Mouse (Mus musculus) E14TG2a.4 (cell line): ENCODE data around the gene Emg1.
A peak's percentile ranks its signal among the peaks of the same experiment; 100 is the strongest.

ENCODE experiments used
- H3K27me3 ChIP-seq: 2 replicates; pipeline ENCODE4 v1.6.1; 2014; ENCODE audit warnings: low read length, control low read depth; ENCODE audit not compliant: insufficient read depth
- H3K36me3 ChIP-seq: 2 replicates; pipeline ENCODE4 v1.6.1; 2014; ENCODE audit warnings: low read length, control low read depth; ENCODE audit not compliant: insufficient read depth
- H3K4me1 ChIP-seq: replicated peaks from 2 replicates; pipeline ENCODE4 v1.6.1; 2014; ENCODE audit warnings: low read depth, low read length, control low read depth
- H3K4me3 ChIP-seq: replicated peaks from 2 replicates; pipeline ENCODE4 v1.5.1; 2014; ENCODE audit warnings: mild to moderate bottlenecking, low read length
- H3K9me3 ChIP-seq: 2 replicates; pipeline ENCODE4 v1.6.1; 2014; ENCODE audit warnings: low read length, control low read depth
- CTCF ChIP-seq: conservative IDR thresholded peaks from 2 replicates; pipeline ENCODE4 v1.5.1; 2014; ENCODE audit warnings: low read length
- NANOG ChIP-seq: IDR thresholded peaks from 2 replicates; pipeline ENCODE4 v1.6.1; 2014; ENCODE audit warnings: borderline replicate concordance, low read length, mixed read lengths
- POU5F1 ChIP-seq: IDR thresholded peaks from 2 replicates; pipeline ENCODE4 v1.6.1; 2014; ENCODE audit warnings: low read length, borderline replicate concordance

The Emg1 gene

GRCm38 (mm10) chr6:124755306-124755705, 43.3 kb upstream of the Emg1 start:
- Histone ChIP-seq H3K9me3 (no peaks in the 10 kb centered on the region), H3K36me3 (peaks cover under 1% of the 10 kb centered on the region; the same call in 1 of the 2 replicates), H3K4me3 (peak overlapping the region; percentile 86), H3K4me1 (peaks cover 71% of the 10 kb centered on the region), H3K27me3 (peaks cover 18% of the 10 kb centered on the region)
- TF ChIP-seq POU5F1 = no peak
- TF ChIP-seq NANOG = no peak
- no peak for TF ChIP-seq CTCF

GRCm38 (mm10) chr6:124753861-124754260, 41.9 kb upstream of the Emg1 start:
- Histone ChIP-seq H3K27me3 (peaks cover 16% of the 10 kb centered on the region), H3K4me1 (peaks cover 73% of the 10 kb centered on the region), H3K4me3 (0 out of 2 replicates have a peak overlapping the region, but pooled peaks have one; percentile 5), H3K36me3 (peaks cover 15% of the 10 kb centered on the region), H3K9me3 (no peaks in the 10 kb centered on the region)
- no peak for TF ChIP-seq NANOG

DNA sequence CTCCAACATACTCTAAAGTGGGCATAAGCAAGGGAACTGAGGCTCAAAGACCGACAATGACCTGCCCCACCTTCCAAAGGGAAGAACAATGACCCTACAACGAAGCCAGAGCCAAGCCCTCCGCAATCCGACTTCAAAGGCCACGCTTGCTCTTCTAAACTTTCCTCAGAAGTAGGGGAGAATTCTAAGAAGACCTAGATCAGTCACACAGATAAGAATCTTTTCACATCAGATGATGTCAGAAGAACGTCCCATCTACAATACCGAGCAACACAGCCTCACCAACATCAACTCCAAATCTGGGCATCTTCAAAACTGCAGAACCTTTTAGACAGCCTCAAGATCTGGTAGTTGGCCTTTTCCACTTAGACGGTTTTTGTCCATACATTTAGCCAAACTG, 38.4 kb upstream of the Emg1 start:
- no peak for TF ChIP-seq POU5F1
- no peak for TF ChIP-seq CTCF
- no peak for TF ChIP-seq NANOG
- H3K36me3 ChIP-seq = peaks cover 29% of the 10 kb centered on the region
- H3K4me1 ChIP-seq = peaks cover 78% of the 10 kb centered on the region
- H3K4me3 ChIP-seq = no peak overlapping the region
- H3K9me3 ChIP-seq = no peaks in the 10 kb centered on the region
- H3K27me3 ChIP-seq = peaks cover 11% of the 10 kb centered on the region

DNA sequence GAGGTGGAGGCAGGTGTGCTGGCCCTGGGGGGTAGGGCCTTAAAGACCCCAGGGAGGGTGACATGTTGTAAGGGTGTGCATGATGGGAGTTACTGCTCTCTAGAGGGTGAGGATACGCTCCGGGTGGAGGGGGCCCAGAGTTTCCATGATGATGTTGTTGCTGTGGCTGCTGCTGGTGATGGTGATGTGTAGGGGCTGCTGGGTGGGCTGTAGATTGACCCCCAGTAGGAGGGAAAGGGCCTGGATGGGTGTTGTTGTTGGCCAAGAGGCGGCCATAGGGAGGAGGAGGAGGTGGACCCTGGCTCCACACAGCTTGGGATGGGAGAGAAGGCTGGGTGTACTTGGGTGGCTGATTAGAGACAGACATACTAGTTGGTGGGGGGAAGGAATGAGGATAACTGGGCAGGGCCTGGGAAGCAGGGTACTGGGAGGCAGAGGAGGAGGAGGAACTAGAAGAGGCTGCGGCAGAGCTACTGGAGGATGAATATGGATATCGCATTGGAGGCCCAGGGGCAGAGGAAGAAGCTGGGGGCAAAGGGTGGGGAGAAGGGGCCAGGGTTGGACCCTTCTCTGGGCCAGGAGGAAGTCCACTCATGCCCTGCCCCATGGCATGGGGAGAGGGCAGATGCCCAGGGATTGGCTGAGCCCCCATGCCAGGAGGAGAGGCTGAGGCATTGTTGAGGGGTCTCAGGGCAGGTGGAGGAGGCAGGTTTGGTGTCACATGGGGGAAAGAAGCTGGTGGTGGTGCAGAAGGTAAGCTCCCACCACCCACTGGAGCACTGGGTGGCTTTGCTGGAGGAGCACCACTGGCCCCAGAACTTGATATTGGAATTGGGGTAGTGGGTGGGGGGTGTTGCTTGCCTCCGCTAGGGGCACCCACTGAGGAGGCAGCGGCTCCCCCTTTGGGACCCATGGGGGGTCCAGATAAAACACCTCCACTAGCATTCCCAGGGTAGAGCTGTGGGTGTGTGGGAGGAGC, 35.0 kb upstream of the Emg1 start:
- H3K36me3 ChIP-seq = peaks cover 50% of the 10 kb centered on the region
- TF ChIP-seq NANOG (no peak), POU5F1 (no peak), CTCF (no peak)

DNA sequence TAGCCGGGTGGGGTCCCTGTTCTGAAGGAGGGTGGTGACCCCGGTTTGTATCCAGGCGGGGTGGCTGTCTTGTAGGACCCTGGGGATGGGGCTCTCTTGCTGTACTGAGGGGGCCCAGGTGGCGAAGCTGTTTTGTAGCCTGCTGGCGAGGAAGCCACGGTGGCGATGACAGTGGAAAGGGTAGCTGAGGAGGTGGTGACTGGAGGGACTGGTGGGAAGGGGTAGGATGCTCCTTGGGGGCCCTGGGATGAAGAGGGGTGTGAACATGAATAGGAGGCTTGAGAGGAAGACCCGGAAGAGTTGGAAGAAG, 34.3 kb upstream of the Emg1 start:
- TF ChIP-seq NANOG (no peak), POU5F1 (no peak), CTCF (no peak)
- H3K9me3 ChIP-seq = no peaks in the 10 kb centered on the region

More for the DNA sequence above, 35.0 kb upstream of the Emg1 start:
- Histone ChIP-seq H3K9me3 (no peaks in the 10 kb centered on the region), H3K4me1 (peaks cover 77% of the 10 kb centered on the region), H3K4me3 (peak overlapping the region; percentile 82), H3K27me3 (peaks cover 11% of the 10 kb centered on the region)

DNA sequence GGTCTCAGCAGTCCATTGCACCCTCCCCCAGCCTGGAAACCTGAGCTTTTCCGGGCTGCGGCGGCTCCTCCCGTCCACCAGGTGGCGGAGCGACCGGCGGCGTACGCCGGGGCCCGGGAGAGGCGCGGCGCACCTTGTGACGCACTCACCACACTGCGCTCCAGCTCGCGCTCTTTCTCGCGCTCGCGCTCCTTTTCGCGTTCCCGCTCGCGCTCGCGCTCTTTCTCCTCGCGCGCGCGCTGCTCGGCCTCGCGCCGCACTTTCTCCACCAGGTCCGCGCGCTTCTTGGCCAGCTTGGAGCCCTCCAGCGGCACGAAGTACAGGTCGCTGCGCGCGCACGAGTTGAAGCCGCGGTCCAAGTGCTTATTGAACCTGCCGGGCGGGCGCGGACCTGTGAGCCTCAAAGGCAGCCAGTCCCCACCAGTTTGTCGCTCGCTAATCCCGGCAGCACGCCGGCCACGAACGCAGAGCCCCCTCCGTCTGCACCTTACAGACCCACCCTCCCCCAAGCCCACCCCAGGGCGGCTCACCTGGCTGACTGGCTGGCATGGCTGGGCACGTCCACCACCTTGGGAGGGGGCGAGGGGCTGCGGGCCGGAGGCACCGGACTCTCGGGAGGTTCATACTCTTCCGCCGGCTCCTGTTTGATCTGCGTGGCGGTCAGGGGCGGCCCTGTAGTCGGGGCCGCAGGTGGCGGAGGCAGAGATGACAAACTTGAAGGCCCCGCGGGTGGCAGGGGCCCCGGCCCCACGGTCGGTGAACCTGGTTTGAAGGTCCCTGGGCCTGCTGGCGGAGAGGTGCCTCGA, 33.7 kb upstream of the Emg1 start:
- Histone ChIP-seq H3K4me3 (peak overlapping the region; percentile 82), H3K4me1 (peaks cover 82% of the 10 kb centered on the region), H3K27me3 (peaks cover 11% of the 10 kb centered on the region), H3K36me3 (peaks cover 50% of the 10 kb centered on the region), H3K9me3 (no peaks in the 10 kb centered on the region)
- no peak for TF ChIP-seq POU5F1
- no peak for TF ChIP-seq CTCF
- no peak for TF ChIP-seq NANOG

More for the DNA sequence above, 34.3 kb upstream of the Emg1 start:
- peaks cover 11% of the 10 kb centered on the region for H3K27me3 ChIP-seq
- H3K36me3 ChIP-seq = peaks cover 50% of the 10 kb centered on the region
- peaks cover 82% of the 10 kb centered on the region for H3K4me1 ChIP-seq
- peak overlapping the region; percentile 82 for H3K4me3 ChIP-seq

DNA sequence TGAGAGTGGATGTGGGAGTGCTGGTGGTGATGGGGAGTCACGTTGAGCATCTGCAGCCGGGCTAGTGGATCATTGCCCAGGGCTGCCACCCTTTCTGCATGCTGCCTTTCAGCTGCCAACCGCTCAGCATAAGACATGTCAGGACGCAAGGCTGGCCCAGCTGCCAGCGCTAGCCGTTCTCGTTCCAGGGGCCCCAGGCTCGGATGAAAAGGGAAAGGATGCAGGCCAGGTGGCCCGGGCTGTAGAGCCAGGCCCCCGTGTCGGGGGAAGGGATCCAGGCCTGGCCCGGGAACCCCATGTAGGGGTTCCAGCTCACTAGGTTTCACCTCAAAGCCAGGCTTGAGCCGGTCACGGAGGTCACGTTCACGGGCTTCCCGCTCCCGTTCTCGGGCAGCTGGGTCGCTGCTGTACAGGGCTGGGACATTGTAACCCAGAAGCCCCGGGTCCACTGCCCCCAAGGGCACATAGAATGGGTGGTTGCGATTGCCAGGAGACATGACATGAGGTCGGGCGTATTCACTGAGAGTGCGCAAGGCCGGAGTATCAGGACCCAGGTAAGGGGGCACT, 32.9 kb upstream of the Emg1 start:
- TF ChIP-seq POU5F1 = no peak
- no peak for TF ChIP-seq CTCF
- TF ChIP-seq NANOG = no peak
- peaks cover 7% of the 10 kb centered on the region for H3K27me3 ChIP-seq
- H3K4me1 ChIP-seq = peaks cover 80% of the 10 kb centered on the region
- peak overlapping the region; percentile 82 for H3K4me3 ChIP-seq
- H3K36me3 ChIP-seq = peaks cover 45% of the 10 kb centered on the region
- no peaks in the 10 kb centered on the region for H3K9me3 ChIP-seq

GRCm38 (mm10) chr6:124743647-124744046, 31.7 kb upstream of the Emg1 start:
- TF ChIP-seq POU5F1 (no peak), NANOG (no peak), CTCF (no peak)
- peaks cover 7% of the 10 kb centered on the region for H3K27me3 ChIP-seq
- H3K36me3 ChIP-seq = peaks cover 35% of the 10 kb centered on the region
- H3K9me3 ChIP-seq = no peaks in the 10 kb centered on the region
- H3K4me3 ChIP-seq = no peak overlapping the region
- peaks cover 80% of the 10 kb centered on the region for H3K4me1 ChIP-seq
